Mouse (Mus musculus): ENCODE measurements at regions not wholly inside any gene's neighbourhood (a gene's known extent, or its start where the extent isn't known, plus 50 kb on each side); places are given as distances from the start of the nearest gene placed in this dataset.

DNA sequence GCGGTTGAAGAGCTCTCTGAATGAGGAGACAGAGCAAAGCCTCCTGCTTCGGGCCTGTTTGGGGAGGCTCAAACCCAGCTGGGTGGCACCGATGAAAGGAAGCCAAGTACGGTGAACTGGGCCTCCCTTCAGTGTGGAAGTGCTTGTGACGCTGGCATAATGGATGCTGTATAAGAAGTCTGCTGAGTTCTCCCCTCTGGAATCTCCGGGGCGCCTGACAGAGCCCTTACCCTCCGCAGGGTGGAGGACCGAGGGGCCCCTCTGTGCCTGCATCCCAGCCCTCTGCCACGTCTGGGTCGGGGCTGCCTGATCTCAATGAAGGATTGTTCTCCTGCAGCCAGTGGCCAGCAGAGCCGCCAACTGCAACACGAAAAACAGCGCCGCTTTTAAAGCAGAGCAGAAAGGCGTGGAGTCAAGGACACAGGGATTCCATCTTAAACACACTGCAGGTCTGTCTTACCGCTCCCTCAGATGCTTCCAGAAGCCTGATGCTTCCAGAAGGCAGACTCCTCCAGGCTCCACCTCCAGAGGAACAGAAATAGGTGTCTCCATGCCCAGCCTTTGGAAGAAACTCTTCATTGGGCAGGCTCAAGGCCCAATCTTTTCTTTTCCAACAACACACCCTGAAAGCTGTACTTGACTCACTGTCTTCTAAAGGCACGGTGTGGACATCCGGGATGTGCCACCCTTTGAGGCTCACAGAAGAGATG lies 71.1 kb upstream of the Fndc3b start:
- 30% methylated on average over 19 of the region's 19 CpGs for WGBS
- Histone ChIP-seq H3K4me2 (replicated peaks; ENCODE audit: low read depth, low read length) (no peak overlapping the region), H3K4me3 (ENCODE audit: low read depth, low read length) (no peak overlapping the region), H3K9me3 (ENCODE audit: low read length) (no peaks in the 10 kb centered on the region), H3K27me3 (replicated peaks; ENCODE audit: insufficient read depth, low read length) (no peaks in the 10 kb centered on the region), H3K27ac (ENCODE audit: low read length) (no peak overlapping the region), H3K9ac (replicated peaks; ENCODE audit: low read depth) (no peak overlapping the region), H3K4me1 (ENCODE audit: insufficient read depth, low read depth, low read length) (no peaks in the 10 kb centered on the region), H3K36me3 (ENCODE audit: insufficient read depth, low read length) (no peaks in the 10 kb centered on the region)
- ATAC-seq = no peak
- TF ChIP-seq CTCF (IDR thresholded peaks at IDR 0.05) (no peak), EP300 (IDR thresholded peaks at IDR 0.05) (no peak)
- DNase-seq (ENCODE audit: low spot score) = no peak

DNA sequence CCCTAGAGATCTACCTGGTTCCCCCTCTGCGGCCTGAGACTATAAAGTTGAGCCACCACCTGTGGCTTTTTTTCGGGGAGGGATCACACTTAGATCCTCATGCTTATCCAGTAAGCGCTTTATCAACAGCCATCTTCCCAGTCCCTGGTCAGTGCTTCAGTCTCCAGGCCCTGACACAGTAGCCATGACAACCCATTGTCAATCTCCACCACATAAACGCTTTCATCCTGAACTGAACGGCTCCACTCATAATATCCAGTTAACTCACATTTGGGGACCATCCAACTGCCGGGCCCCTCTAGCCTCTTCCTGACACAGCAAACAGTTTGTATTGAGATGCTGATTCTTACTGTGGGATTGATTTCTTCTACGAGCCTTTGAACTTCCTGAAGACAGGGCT lies 68.8 kb upstream of the Fndc3b start:
- DNase-seq (ENCODE audit: low spot score) (no peak), ATAC-seq (no peak)
- no peaks in the 10 kb centered on the region for H3K27me3 ChIP-seq (replicated peaks; ENCODE audit: insufficient read depth, low read length)
- H3K4me3 ChIP-seq (ENCODE audit: low read depth, low read length) = no peak overlapping the region
- WGBS = 52% methylated on average over 7 of the region's 7 CpGs
- no peaks in the 10 kb centered on the region for H3K36me3 ChIP-seq (ENCODE audit: insufficient read depth, low read length)
- H3K9ac ChIP-seq (replicated peaks; ENCODE audit: low read depth) = no peak overlapping the region
- no peaks in the 10 kb centered on the region for H3K4me1 ChIP-seq (ENCODE audit: insufficient read depth, low read depth, low read length)
- H3K9me3 ChIP-seq (ENCODE audit: low read length) = no peaks in the 10 kb centered on the region
- H3K4me2 ChIP-seq (replicated peaks; ENCODE audit: low read depth, low read length) = no peak overlapping the region
- no peak overlapping the region for H3K27ac ChIP-seq (ENCODE audit: low read length)
- TF ChIP-seq CTCF (IDR thresholded peaks at IDR 0.05) = no peak
- TF ChIP-seq EP300 (IDR thresholded peaks at IDR 0.05) = no peak

DNA sequence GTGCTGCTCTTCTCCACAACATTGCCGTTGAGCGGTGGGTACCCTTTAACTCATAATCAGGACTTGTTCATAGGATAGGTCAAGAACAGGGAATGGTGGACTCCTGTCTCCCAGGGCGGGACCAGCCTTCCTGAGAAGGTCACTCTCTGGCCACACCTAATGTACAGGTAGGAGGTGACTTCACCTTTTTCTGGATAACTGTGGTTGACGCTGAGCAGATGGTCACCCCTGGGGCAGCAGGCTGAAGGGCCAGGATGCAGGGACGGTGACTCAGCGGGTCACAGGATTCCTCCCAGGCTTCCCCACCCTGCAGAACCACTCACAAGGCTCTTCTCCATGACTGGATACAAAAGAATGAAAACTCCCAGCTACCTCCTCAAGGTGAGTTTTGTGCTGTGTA lies 66.6 kb upstream of the Fndc3b start:
- Histone ChIP-seq H3K9me3 (ENCODE audit: low read length) (no peaks in the 10 kb centered on the region), H3K36me3 (ENCODE audit: insufficient read depth, low read length) (no peaks in the 10 kb centered on the region), H3K4me3 (ENCODE audit: low read depth, low read length) (no peak overlapping the region), H3K9ac (replicated peaks; ENCODE audit: low read depth) (no peak overlapping the region), H3K27me3 (replicated peaks; ENCODE audit: insufficient read depth, low read length) (no peaks in the 10 kb centered on the region), H3K4me2 (replicated peaks; ENCODE audit: low read depth, low read length) (no peak overlapping the region), H3K27ac (ENCODE audit: low read length) (no peak overlapping the region), H3K4me1 (ENCODE audit: insufficient read depth, low read depth, low read length) (no peaks in the 10 kb centered on the region)
- TF ChIP-seq CTCF (IDR thresholded peaks at IDR 0.05) (no peak), EP300 (IDR thresholded peaks at IDR 0.05) (no peak)
- no peak for ATAC-seq
- 81% methylated on average over 6 of the region's 6 CpGs for WGBS
- no peak for DNase-seq (ENCODE audit: low spot score)

DNA sequence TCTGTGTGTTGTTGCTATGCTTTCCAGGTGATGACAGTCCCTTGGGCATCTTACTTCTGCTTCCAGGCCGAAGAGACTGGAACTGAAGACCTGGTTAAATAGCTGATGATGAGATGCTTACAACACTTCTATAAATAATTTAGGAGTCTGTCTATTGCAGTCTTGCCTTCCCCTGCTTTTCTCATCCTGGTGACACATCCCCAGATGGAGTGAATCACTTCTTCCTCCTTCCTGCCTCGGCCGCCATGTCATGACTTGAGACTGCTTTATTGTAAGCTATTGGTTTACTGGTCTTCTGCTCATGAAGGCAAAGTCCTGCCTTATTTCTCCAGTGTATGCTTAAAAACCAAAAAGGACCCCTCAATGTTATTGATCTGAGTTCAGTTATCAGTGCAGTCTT lies 62.1 kb upstream of the Fndc3b start:
- Histone ChIP-seq H3K9ac (replicated peaks; ENCODE audit: low read depth) (no peak overlapping the region), H3K27me3 (replicated peaks; ENCODE audit: insufficient read depth, low read length) (no peaks in the 10 kb centered on the region), H3K4me3 (ENCODE audit: low read depth, low read length) (no peak overlapping the region), H3K4me1 (ENCODE audit: insufficient read depth, low read depth, low read length) (no peaks in the 10 kb centered on the region), H3K9me3 (ENCODE audit: low read length) (no peaks in the 10 kb centered on the region), H3K4me2 (replicated peaks; ENCODE audit: low read depth, low read length) (no peak overlapping the region), H3K36me3 (ENCODE audit: insufficient read depth, low read length) (no peaks in the 10 kb centered on the region), H3K27ac (ENCODE audit: low read length) (no peak overlapping the region)
- DNase-seq (ENCODE audit: low spot score) (no peak), ATAC-seq (no peak)
- no peak for TF ChIP-seq CTCF (IDR thresholded peaks at IDR 0.05)
- TF ChIP-seq EP300 (IDR thresholded peaks at IDR 0.05) = no peak
- WGBS = 73% methylated on average over 3 of the region's 3 CpGs

DNA sequence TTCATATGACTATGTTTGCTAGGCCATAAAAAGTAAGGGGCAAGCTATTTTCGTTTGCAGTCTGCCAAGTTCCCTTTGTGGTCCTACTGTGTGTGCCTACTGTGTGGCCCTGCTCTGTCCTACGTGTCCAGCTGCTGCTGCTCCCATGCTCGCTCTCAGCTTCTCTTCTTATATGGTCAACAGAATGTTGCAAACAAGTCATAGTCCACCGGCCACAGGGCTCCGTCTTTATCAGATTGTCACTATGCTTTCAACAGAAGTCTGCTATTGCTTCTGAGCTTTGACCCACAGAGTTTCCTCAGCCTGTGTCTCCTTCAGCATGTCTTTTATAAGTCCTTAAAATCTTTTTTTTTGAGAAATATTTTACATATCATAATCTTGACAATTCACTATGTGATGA lies 58.3 kb upstream of the Fndc3b start:
- WGBS = 89% methylated on average over 5 of the region's 5 CpGs
- Histone ChIP-seq H3K36me3 (ENCODE audit: insufficient read depth, low read length) (no peaks in the 10 kb centered on the region), H3K9me3 (ENCODE audit: low read length) (no peaks in the 10 kb centered on the region), H3K27me3 (replicated peaks; ENCODE audit: insufficient read depth, low read length) (no peaks in the 10 kb centered on the region), H3K4me2 (replicated peaks; ENCODE audit: low read depth, low read length) (no peak overlapping the region), H3K4me1 (ENCODE audit: insufficient read depth, low read depth, low read length) (peaks cover 6% of the 10 kb centered on the region; the same call in 1 of the 2 replicates), H3K27ac (ENCODE audit: low read length) (no peak overlapping the region), H3K9ac (replicated peaks; ENCODE audit: low read depth) (no peak overlapping the region), H3K4me3 (ENCODE audit: low read depth, low read length) (no peak overlapping the region)
- TF ChIP-seq CTCF (IDR thresholded peaks at IDR 0.05) (no peak), EP300 (IDR thresholded peaks at IDR 0.05) (no peak)
- no peak for ATAC-seq
- no peak for DNase-seq (ENCODE audit: low spot score)

DNA sequence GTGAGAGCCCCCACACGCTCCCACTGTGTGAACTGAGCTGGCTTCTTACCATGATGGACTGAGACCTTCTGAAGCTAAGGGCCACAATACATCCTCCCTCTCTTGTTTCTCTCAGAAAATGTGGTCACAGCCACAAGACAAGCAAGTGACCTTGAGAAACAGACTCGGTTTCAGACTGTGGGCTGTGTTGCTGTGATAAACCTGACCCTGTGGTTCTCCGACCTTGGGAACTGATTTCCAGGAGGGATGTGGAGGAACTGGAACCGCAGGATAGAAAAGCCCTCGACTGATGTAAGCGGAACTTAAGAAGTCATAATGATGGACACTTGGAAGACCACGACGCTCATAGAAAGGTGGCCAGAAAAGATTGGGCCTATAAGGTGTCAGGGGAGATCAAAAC lies 56.1 kb upstream of the Fndc3b start:
- no peak overlapping the region for H3K4me3 ChIP-seq (ENCODE audit: low read depth, low read length)
- no peak for ATAC-seq
- TF ChIP-seq CTCF (IDR thresholded peaks at IDR 0.05) (no peak), EP300 (IDR thresholded peaks at IDR 0.05) (no peak)
- 58% methylated on average over 8 of the region's 8 CpGs for WGBS
- H3K27ac ChIP-seq (ENCODE audit: low read length) = no peak overlapping the region
- peaks cover 6% of the 10 kb centered on the region; the same call in 1 of the 2 replicates for H3K4me1 ChIP-seq (ENCODE audit: insufficient read depth, low read depth, low read length)
- no peak overlapping the region for H3K4me2 ChIP-seq (replicated peaks; ENCODE audit: low read depth, low read length)
- H3K27me3 ChIP-seq (replicated peaks; ENCODE audit: insufficient read depth, low read length) = no peaks in the 10 kb centered on the region
- DNase-seq (ENCODE audit: low spot score) = no peak
- H3K9me3 ChIP-seq (ENCODE audit: low read length) = no peaks in the 10 kb centered on the region
- H3K36me3 ChIP-seq (ENCODE audit: insufficient read depth, low read length) = no peaks in the 10 kb centered on the region
- H3K9ac ChIP-seq (replicated peaks; ENCODE audit: low read depth) = no peak overlapping the region

DNA sequence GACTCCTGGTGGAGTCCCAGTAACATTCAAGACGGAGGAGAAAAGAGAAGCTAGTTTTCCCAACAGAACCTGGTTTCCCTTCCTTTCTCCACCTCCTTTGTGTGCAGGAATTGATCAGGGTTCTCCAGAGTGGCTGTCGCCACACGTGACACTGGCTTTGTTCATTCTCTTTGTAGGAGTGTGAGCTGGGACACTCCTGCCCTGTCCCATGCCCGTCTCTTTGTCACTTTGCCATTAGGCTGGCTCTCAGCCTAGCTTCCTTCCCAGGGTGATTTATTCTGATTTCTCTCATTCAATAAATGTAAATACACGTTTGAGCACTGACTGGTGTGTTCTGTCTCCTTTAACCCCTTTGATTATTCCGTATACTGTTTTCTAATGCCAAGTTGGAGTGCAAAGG lies 55.3 kb upstream of the Fndc3b start:
- DNase-seq (ENCODE audit: low spot score) (peak; percentile 42), ATAC-seq (peak; percentile 69)
- Histone ChIP-seq H3K9ac (replicated peaks; ENCODE audit: low read depth) (no peak overlapping the region), H3K4me3 (ENCODE audit: low read depth, low read length) (no peak overlapping the region), H3K9me3 (ENCODE audit: low read length) (no peaks in the 10 kb centered on the region), H3K4me1 (ENCODE audit: insufficient read depth, low read depth, low read length) (peaks cover 6% of the 10 kb centered on the region; the same call in 1 of the 2 replicates), H3K27ac (ENCODE audit: low read length) (peak overlapping the region; percentile 76), H3K27me3 (replicated peaks; ENCODE audit: insufficient read depth, low read length) (no peaks in the 10 kb centered on the region), H3K4me2 (replicated peaks; ENCODE audit: low read depth, low read length) (no peak overlapping the region), H3K36me3 (ENCODE audit: insufficient read depth, low read length) (no peaks in the 10 kb centered on the region)
- TF ChIP-seq CTCF (IDR thresholded peaks at IDR 0.05) (no peak), EP300 (IDR thresholded peaks at IDR 0.05) (no peak)
- WGBS = 26% methylated on average over 6 of the region's 6 CpGs

All from lung, postnatal 0 days (tissue).